Mouse (Mus musculus): Measurements from ENCODE around the gene Ctsa. TPM values are rescaled to one million over a fixed set of nuclear protein-coding genes. Genes with fewer than 3 reads are reported as not detected.

Gene Ctsa
- polyA plus RNA-seq, 2 experiments = 147 to 197 TPM

DNA sequence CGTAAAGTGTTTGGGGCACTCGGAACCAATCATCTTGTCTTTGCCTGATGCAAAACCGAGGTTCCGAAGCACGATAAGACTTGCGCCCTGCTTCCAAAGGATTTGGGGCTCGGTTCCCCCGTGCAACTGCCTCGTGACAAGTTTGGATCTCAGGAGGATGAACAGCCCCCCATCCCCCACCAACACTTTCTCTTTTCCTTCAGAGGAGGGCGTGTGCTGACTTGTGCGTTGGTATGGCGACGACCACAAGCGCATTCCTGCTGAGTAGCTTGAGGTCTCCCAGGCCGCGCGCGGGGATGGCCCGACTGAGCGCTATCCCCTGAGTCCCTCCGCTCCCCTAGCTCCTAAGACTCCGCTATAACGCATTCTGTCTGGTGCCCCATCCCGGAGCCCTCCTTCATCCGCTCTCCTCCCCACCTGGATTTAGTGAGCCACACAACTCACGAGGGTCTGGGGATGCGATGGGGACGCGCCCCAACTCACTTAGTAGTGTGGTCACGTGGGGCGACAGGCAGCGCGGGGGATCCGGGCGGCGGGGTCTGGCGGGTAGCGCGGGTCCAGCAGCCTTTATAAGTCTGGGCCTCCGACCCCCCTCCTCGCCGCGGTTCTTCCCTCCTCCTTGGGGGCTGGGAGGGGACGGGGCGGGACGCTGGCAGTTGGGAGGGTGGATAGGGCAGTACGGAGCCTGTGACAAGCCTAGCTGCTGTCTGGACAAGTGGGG, 24.6 kb downstream of the Ctsa start, which contains the start of gene Pltp:
TSS of gene Pltp (minus strand) at position 611 of the 721 bp plus-strand sequence.
- WGBS = 0% methylated on average over 43 of the region's 47 CpGs
- Histone ChIP-seq H3K27ac (replicated peaks; ENCODE audit: low read depth, low read length) (no peak within 1 kb of the TSS), H3K4me1 (ENCODE audit: control insufficient read depth, insufficient read depth, low read length) (peaks cover 13% of the 10 kb centered on the region; the same call in 1 of the 2 replicates), H3K36me3 (ENCODE audit: control insufficient read depth, insufficient read depth, low read length) (no peaks in the 10 kb centered on the region), H3K9me3 (ENCODE audit: control insufficient read depth, low read length) (no peaks in the 10 kb centered on the region), H3K4me3 (replicated peaks; ENCODE audit: low read length) (peak within 1 kb of the TSS; percentile 52), H3K9ac (ENCODE audit: low read depth, low read length, severe bottlenecking) (peak within 1 kb of the TSS; percentile 47), H3K4me2 (replicated peaks; ENCODE audit: low read depth, low read length, severe bottlenecking) (peak within 1 kb of the TSS; percentile 97), H3K27me3 (ENCODE audit: control insufficient read depth, insufficient read depth, low read length) (peaks cover 41% of the 10 kb centered on the region)
- peak; percentile 65 for ATAC-seq (ENCODE audit: low FRiP score, low read depth)
- DNase-seq (ENCODE audit: low spot score) = peak; percentile 78
- TF ChIP-seq POLR2A (IDR thresholded peaks at IDR 0.05; ENCODE audit: borderline replicate concordance, extremely low read depth, insufficient read depth, insufficient read length) = no peak

GRCm38 (mm10) chr2:164857842-164858553, 25.3 kb downstream of the Ctsa start:
- 6% methylated on average over 18 of the region's 19 CpGs for WGBS
- Histone ChIP-seq H3K4me1 (ENCODE audit: control insufficient read depth, insufficient read depth, low read length) (peaks cover 13% of the 10 kb centered on the region; the same call in 1 of the 2 replicates), H3K9me3 (ENCODE audit: control insufficient read depth, low read length) (no peaks in the 10 kb centered on the region), H3K4me3 (replicated peaks; ENCODE audit: low read length) (peak overlapping the region; percentile 52), H3K27ac (replicated peaks; ENCODE audit: low read depth, low read length) (no peak overlapping the region), H3K27me3 (ENCODE audit: control insufficient read depth, insufficient read depth, low read length) (peaks cover 41% of the 10 kb centered on the region), H3K4me2 (replicated peaks; ENCODE audit: low read depth, low read length, severe bottlenecking) (peak overlapping the region; percentile 97), H3K9ac (ENCODE audit: low read depth, low read length, severe bottlenecking) (peak overlapping the region; percentile 47), H3K36me3 (ENCODE audit: control insufficient read depth, insufficient read depth, low read length) (no peaks in the 10 kb centered on the region)
- no peak for DNase-seq (ENCODE audit: low spot score)
- TF ChIP-seq POLR2A (IDR thresholded peaks at IDR 0.05; ENCODE audit: borderline replicate concordance, extremely low read depth, insufficient read depth, insufficient read length) = no peak
- no peak for ATAC-seq (ENCODE audit: low FRiP score, low read depth)

- peaks cover 41% of the 10 kb centered on the region for H3K27me3 ChIP-seq (ENCODE audit: control insufficient read depth, insufficient read depth, low read length)
Observed at GRCm38 (mm10) chr2:164859155-164859554, 26.5 kb downstream of the Ctsa start.

DNA sequence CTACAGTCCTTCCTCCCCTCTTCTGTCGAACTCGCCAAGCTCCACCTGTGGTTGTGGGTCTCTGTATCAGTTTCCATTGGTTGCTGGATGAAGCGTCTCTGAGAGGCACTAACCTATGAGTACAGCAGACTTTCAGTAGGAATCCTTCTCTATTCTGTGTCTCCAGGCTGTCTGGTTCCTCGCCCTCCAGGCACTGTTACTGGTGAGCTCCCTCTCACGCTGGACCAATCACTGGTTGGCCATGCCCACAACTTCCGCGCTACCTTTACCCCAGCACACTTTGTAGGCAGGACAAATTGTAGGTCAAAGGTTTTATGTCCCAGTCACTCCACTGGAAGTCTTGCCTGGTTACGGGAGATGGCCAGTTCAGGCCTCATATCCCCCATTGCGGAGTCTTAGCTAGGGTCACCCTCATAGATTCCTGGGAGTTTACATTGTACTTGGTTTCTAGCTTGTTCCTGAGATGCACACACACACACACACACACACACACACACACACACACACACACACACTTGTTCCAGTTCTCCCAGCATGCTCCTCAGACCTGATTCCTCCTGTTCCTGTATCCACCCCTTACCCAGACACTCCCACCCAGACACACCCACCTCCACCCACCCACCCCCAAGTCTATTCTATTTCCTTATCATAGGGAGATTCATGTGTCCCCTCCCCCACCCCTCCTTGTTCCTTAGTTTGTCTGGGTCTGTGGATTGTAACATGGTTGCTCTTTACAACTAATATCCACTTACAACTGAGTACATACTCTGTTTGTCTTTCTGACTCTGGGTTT, 27.2 kb downstream of the Ctsa start:
- no peak overlapping the region for H3K4me2 ChIP-seq (replicated peaks; ENCODE audit: low read depth, low read length, severe bottlenecking)
- 49% methylated on average over 9 of the region's 9 CpGs for WGBS
- H3K9me3 ChIP-seq (ENCODE audit: control insufficient read depth, low read length) = no peaks in the 10 kb centered on the region
- H3K9ac ChIP-seq (ENCODE audit: low read depth, low read length, severe bottlenecking) = no peak overlapping the region
- DNase-seq (ENCODE audit: low spot score) (no peak), ATAC-seq (ENCODE audit: low FRiP score, low read depth) (no peak)
- peaks cover 39% of the 10 kb centered on the region for H3K27me3 ChIP-seq (ENCODE audit: control insufficient read depth, insufficient read depth, low read length)
- H3K27ac ChIP-seq (replicated peaks; ENCODE audit: low read depth, low read length) = no peak overlapping the region
- TF ChIP-seq POLR2A (IDR thresholded peaks at IDR 0.05; ENCODE audit: borderline replicate concordance, extremely low read depth, insufficient read depth, insufficient read length) = no peak
- H3K4me3 ChIP-seq (replicated peaks; ENCODE audit: low read length) = no peak overlapping the region
- H3K4me1 ChIP-seq (ENCODE audit: control insufficient read depth, insufficient read depth, low read length) = peaks cover 13% of the 10 kb centered on the region; the same call in 1 of the 2 replicates
- no peaks in the 10 kb centered on the region for H3K36me3 ChIP-seq (ENCODE audit: control insufficient read depth, insufficient read depth, low read length)

More at GRCm38 (mm10) chr2:164859155-164859554, 26.5 kb downstream of the Ctsa start:
- Histone ChIP-seq H3K9me3 (ENCODE audit: control insufficient read depth, low read length) (no peaks in the 10 kb centered on the region), H3K36me3 (ENCODE audit: control insufficient read depth, insufficient read depth, low read length) (no peaks in the 10 kb centered on the region), H3K4me3 (replicated peaks; ENCODE audit: low read length) (no peak overlapping the region), H3K27ac (replicated peaks; ENCODE audit: low read depth, low read length) (no peak overlapping the region), H3K9ac (ENCODE audit: low read depth, low read length, severe bottlenecking) (no peak overlapping the region), H3K4me1 (ENCODE audit: control insufficient read depth, insufficient read depth, low read length) (peaks cover 13% of the 10 kb centered on the region; the same call in 1 of the 2 replicates), H3K4me2 (replicated peaks; ENCODE audit: low read depth, low read length, severe bottlenecking) (no peak overlapping the region)
- ATAC-seq (ENCODE audit: low FRiP score, low read depth) = no peak
- TF ChIP-seq POLR2A (IDR thresholded peaks at IDR 0.05; ENCODE audit: borderline replicate concordance, extremely low read depth, insufficient read depth, insufficient read length) = no peak
- no peak for DNase-seq (ENCODE audit: low spot score)
- WGBS = 43% methylated on average over 2 of the region's 2 CpGs

DNA sequence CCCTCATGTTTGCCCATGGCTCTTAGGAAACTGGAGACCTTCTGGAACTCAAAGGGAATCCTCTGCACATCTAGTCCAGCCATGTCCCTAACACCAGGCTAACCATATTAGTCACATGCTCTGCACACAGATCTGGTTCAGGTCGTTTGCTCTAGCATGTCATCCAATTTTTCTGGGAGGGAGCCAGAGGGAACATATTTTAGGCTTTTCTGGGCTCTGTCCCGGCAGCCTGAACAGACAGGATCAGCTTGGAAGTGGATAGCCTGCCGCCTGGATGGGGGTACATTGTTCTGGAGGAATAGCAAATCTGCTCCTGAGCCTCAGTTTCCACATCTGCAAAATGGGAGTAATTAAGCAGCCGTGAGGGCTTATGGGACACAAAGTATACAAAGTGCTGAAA, 28.4 kb downstream of the Ctsa start:
- Histone ChIP-seq H3K9ac (ENCODE audit: low read depth, low read length, severe bottlenecking) (no peak overlapping the region), H3K4me1 (ENCODE audit: control insufficient read depth, insufficient read depth, low read length) (peaks cover 12% of the 10 kb centered on the region; the same call in 1 of the 2 replicates), H3K4me3 (replicated peaks; ENCODE audit: low read length) (no peak overlapping the region), H3K4me2 (replicated peaks; ENCODE audit: low read depth, low read length, severe bottlenecking) (no peak overlapping the region), H3K9me3 (ENCODE audit: control insufficient read depth, low read length) (no peaks in the 10 kb centered on the region), H3K36me3 (ENCODE audit: control insufficient read depth, insufficient read depth, low read length) (no peaks in the 10 kb centered on the region), H3K27me3 (ENCODE audit: control insufficient read depth, insufficient read depth, low read length) (peaks cover 27% of the 10 kb centered on the region), H3K27ac (replicated peaks; ENCODE audit: low read depth, low read length) (no peak overlapping the region)
- ATAC-seq (ENCODE audit: low FRiP score, low read depth) (no peak), DNase-seq (ENCODE audit: low spot score) (no peak)
- no peak for TF ChIP-seq POLR2A (IDR thresholded peaks at IDR 0.05; ENCODE audit: borderline replicate concordance, extremely low read depth, insufficient read depth, insufficient read length)
- 71% methylated on average over 4 of the region's 4 CpGs for WGBS
